Mouse (Mus musculus) bone marrow macrophage, adult 2 months (primary cell): ENCODE measurements around the gene Hesx1.

Experiments used
- CTCF ChIP-seq: IDR thresholded peaks from 2 replicates; pipeline ENCODE4 v1.5.1; 2012; ENCODE audit warnings: low read depth, mild to moderate bottlenecking, low read length, moderate library complexity
- POLR2A ChIP-seq: IDR thresholded peaks from 2 replicates; pipeline ENCODE4 v1.6.1; 2012; ENCODE audit warnings: mild to moderate bottlenecking, low read depth, low read length, borderline replicate concordance

GRCm38 (mm10) chr14:27051511-27051895, 57.3 kb downstream of the Hesx1 start:
- no peak for TF ChIP-seq CTCF
- TF ChIP-seq POLR2A = no peak
